Mouse (Mus musculus) erythroblast, embryonic 14.5 days (primary cell): ENCODE results near the gene Utrn. TPM values are rescaled to one million over a fixed set of nuclear protein-coding genes. Genes with fewer than 3 reads are reported as not detected.

Experiments used
- H3K27me3 ChIP-seq: 2 replicates; pipeline ENCODE4 v1.6.1; 2012; ENCODE audit warnings: inconsistent platforms; ENCODE audit not compliant: control insufficient read depth
- H3K36me3 ChIP-seq: 2 replicates; pipeline ENCODE4 v1.6.1; 2012; ENCODE audit warnings: mild to moderate bottlenecking, inconsistent platforms; ENCODE audit not compliant: control insufficient read depth
- H3K4me1 ChIP-seq: 2 replicates; pipeline ENCODE4 v1.6.1; 2012; ENCODE audit warnings: inconsistent platforms; ENCODE audit not compliant: control insufficient read depth
- H3K4me3 ChIP-seq: replicated peaks from 2 replicates; pipeline ENCODE3; 2012; ENCODE audit warnings: moderate library complexity, mild to moderate bottlenecking, inconsistent platforms
- H3K9me3 ChIP-seq: 2 replicates; pipeline ENCODE4 v1.6.1; 2012; ENCODE audit warnings: low read length, inconsistent platforms, mixed read lengths; ENCODE audit not compliant: control insufficient read depth
- GATA1 ChIP-seq: IDR thresholded peaks from 2 replicates; pipeline ENCODE4 v1.6.1; 2012; ENCODE audit warnings: low read length, inconsistent platforms, mixed read lengths
- TAL1 ChIP-seq: IDR thresholded peaks from 3 replicates; pipeline ENCODE4 v1.6.1; 2012; ENCODE audit warnings: low read length, inconsistent platforms, mixed read lengths
- polyA plus RNA-seq: library from polyadenylated mRNA; stranded (reverse); fragments of >175 nt; gene quantifications from 2 replicates; pipeline ENCODE4 v1.2.3, GENCODE M21; 2012

Gene Utrn
- polyA plus RNA-seq, 1 experiment, result 0.01 TPM

- Histone ChIP-seq H3K27me3 (no peaks in the 10 kb centered on the region), H3K4me3 (no peak overlapping the region), H3K36me3 (no peaks in the 10 kb centered on the region), H3K9me3 (no peaks in the 10 kb centered on the region), H3K4me1 (no peaks in the 10 kb centered on the region)
- TF ChIP-seq TAL1 (no peak), GATA1 (no peak)
Measured at GRCm38 (mm10) chr10:12564425-12564824, 304.7 kb downstream of the Utrn start.

- no peak for TF ChIP-seq TAL1
- TF ChIP-seq GATA1, result no peak
- no peaks in the 10 kb centered on the region for H3K4me1 ChIP-seq
- H3K36me3 ChIP-seq, result no peaks in the 10 kb centered on the region
- no peak overlapping the region for H3K4me3 ChIP-seq
- no peaks in the 10 kb centered on the region for H3K27me3 ChIP-seq
- H3K9me3 ChIP-seq, result no peaks in the 10 kb centered on the region; the same call in 1 of the 2 replicates
Measured at GRCm38 (mm10) chr10:12558810-12559209, 310.4 kb downstream of the Utrn start.

- TF ChIP-seq TAL1 (no peak), GATA1 (no peak)
- no peaks in the 10 kb centered on the region; the same call in 1 of the 2 replicates for H3K9me3 ChIP-seq
- H3K4me3 ChIP-seq, result no peak overlapping the region
- no peaks in the 10 kb centered on the region for H3K27me3 ChIP-seq
- no peaks in the 10 kb centered on the region for H3K36me3 ChIP-seq
- no peaks in the 10 kb centered on the region for H3K4me1 ChIP-seq
Measured at GRCm38 (mm10) chr10:12554090-12554718, 315.0 kb downstream of the Utrn start.

GRCm38 (mm10) chr10:12552890-12553278 is 316.3 kb downstream of the Utrn start:
- no peak for TF ChIP-seq TAL1
- TF ChIP-seq GATA1, result no peak
- H3K27me3 ChIP-seq, result peaks cover 8% of the 10 kb centered on the region
- no peaks in the 10 kb centered on the region; the same call in 1 of the 2 replicates for H3K9me3 ChIP-seq
- H3K4me1 ChIP-seq, result no peaks in the 10 kb centered on the region
- no peak overlapping the region for H3K4me3 ChIP-seq
- H3K36me3 ChIP-seq, result no peaks in the 10 kb centered on the region

GRCm38 (mm10) chr10:12552196-12552889 is 316.8 kb downstream of the Utrn start:
- TF ChIP-seq TAL1, result no peak
- no peak for TF ChIP-seq GATA1
- Histone ChIP-seq H3K36me3 (no peaks in the 10 kb centered on the region), H3K9me3 (no peaks in the 10 kb centered on the region), H3K4me3 (no peak overlapping the region), H3K4me1 (no peaks in the 10 kb centered on the region), H3K27me3 (peaks cover 8% of the 10 kb centered on the region)

- Histone ChIP-seq H3K4me1 (no peaks in the 10 kb centered on the region), H3K9me3 (no peaks in the 10 kb centered on the region), H3K27me3 (peaks cover 8% of the 10 kb centered on the region), H3K36me3 (no peaks in the 10 kb centered on the region), H3K4me3 (no peak overlapping the region)
- no peak for TF ChIP-seq GATA1
- TF ChIP-seq TAL1, result no peak
Measured at GRCm38 (mm10) chr10:12551735-12552134, 317.4 kb downstream of the Utrn start.

- H3K4me3 ChIP-seq, result no peak overlapping the region
- no peak for TF ChIP-seq TAL1
- no peak for TF ChIP-seq GATA1
- no peaks in the 10 kb centered on the region for H3K4me1 ChIP-seq
- no peaks in the 10 kb centered on the region for H3K9me3 ChIP-seq
- H3K27me3 ChIP-seq, result peaks cover 8% of the 10 kb centered on the region
- H3K36me3 ChIP-seq, result no peaks in the 10 kb centered on the region
Measured at GRCm38 (mm10) chr10:12549945-12550540, 319.1 kb downstream of the Utrn start.

GRCm38 (mm10) chr10:12549261-12549660 is 319.9 kb downstream of the Utrn start:
- Histone ChIP-seq H3K36me3 (no peaks in the 10 kb centered on the region), H3K27me3 (peaks cover 8% of the 10 kb centered on the region), H3K4me3 (no peak overlapping the region), H3K9me3 (no peaks in the 10 kb centered on the region), H3K4me1 (no peaks in the 10 kb centered on the region)
- TF ChIP-seq GATA1 (no peak), TAL1 (no peak)

GRCm38 (mm10) chr10:12548616-12549084 is 320.5 kb downstream of the Utrn start:
- H3K4me3 ChIP-seq, result peak overlapping the region; percentile 0
- peaks cover 8% of the 10 kb centered on the region for H3K27me3 ChIP-seq
- no peaks in the 10 kb centered on the region for H3K4me1 ChIP-seq
- H3K36me3 ChIP-seq, result no peaks in the 10 kb centered on the region
- no peaks in the 10 kb centered on the region for H3K9me3 ChIP-seq
- no peak for TF ChIP-seq GATA1
- no peak for TF ChIP-seq TAL1
